In genomic region chr3:32668256-32668959, GRCm38 (mm10) we compare ENCODE assay signal across 11 mouse cellular contexts. TPM values are rescaled to one million over a fixed set of nuclear protein-coding genes. Genes with fewer than 3 reads are reported as not detected.
DNase-seq lines count a peak whose midpoint lies in the region; ATAC-seq and TF ChIP-seq lines count a peak whose summit lies in the region.
"Had no signal": no experiment of that assay in that cellular context is flagged by ENCODE, and none has a peak within 500 bp of the region (broad histone marks: within the 10 kb centered on the region; RNA-seq: fewer than 3 reads in every experiment).

No protein-coding gene starts in this region.

- no peak for ATAC-seq in forebrain, embryonic 15.5 days (replicated peaks)
- no peak for ATAC-seq in forebrain, embryonic 12.5 days (ENCODE audit: low FRiP score)
- no peak for ATAC-seq in kidney, embryonic 16.5 days (ENCODE audit: low FRiP score, low TSS enrichment)
- ATAC-seq: Patski had no signal

- H3K9me3 ChIP-seq in forebrain, embryonic 15.5 days: no peaks in the 10 kb centered on the region
- no peaks in the 10 kb centered on the region for H3K9me3 ChIP-seq in forebrain, embryonic 12.5 days
- no peaks in the 10 kb centered on the region for H3K9me3 ChIP-seq in kidney, embryonic 16.5 days (ENCODE audit: low read length)
- H3K9me3 ChIP-seq: embryonic facial prominence, embryonic 12.5 days had no signal

- H3K4me2 ChIP-seq in forebrain, embryonic 15.5 days (replicated peaks): no peak overlapping the region
- H3K4me2 ChIP-seq in forebrain, embryonic 12.5 days: no peak overlapping the region
- H3K4me2 ChIP-seq in kidney, embryonic 16.5 days (replicated peaks; ENCODE audit: low read depth, low read length): no peak overlapping the region
- H3K4me2 ChIP-seq: embryonic facial prominence, embryonic 12.5 days had no signal

- no peak overlapping the region for H3K9ac ChIP-seq in forebrain, embryonic 15.5 days (replicated peaks)
- no peak overlapping the region for H3K9ac ChIP-seq in forebrain, embryonic 12.5 days
- H3K9ac ChIP-seq in kidney, embryonic 16.5 days (replicated peaks; ENCODE audit: low read length): no peak overlapping the region
- H3K9ac ChIP-seq: embryonic facial prominence, embryonic 12.5 days had no signal

- 0 out of 2 replicates have a peak, but pooled peaks cover 3% of the 10 kb centered on the region for H3K4me1 ChIP-seq in forebrain, embryonic 15.5 days
- no peaks in the 10 kb centered on the region for H3K4me1 ChIP-seq in forebrain, embryonic 12.5 days
- peaks cover 5% of the 10 kb centered on the region; the same call in 1 of the 2 replicates for H3K4me1 ChIP-seq in kidney, embryonic 16.5 days (ENCODE audit: insufficient read depth, low read length)
- no peaks in the 10 kb centered on the region for H3K4me1 ChIP-seq in spleen, adult 2 months (ENCODE audit: control insufficient read depth, insufficient read depth, insufficient read length)
- H3K4me1 ChIP-seq: embryonic facial prominence, embryonic 12.5 days had no signal

- DNase-seq in kidney, adult 18-20 months: no peak
- no peak for DNase-seq in spleen, adult 2 months (ENCODE audit: low read depth in 1 of 2, low spot score in 2 of 2)
- no peak for DNase-seq in spleen, postnatal 4 days (ENCODE audit: low spot score in 2 of 2)
- no peak for DNase-seq in spleen, postnatal 14 days (ENCODE audit: low spot score in 2 of 2)
- DNase-seq in embryo, embryonic 11 days: no peak
- DNase-seq: lung, adult 2 months had no signal

- no peak for TF ChIP-seq CTCF in spleen, adult 2 months (IDR thresholded peaks at IDR 0.05; ENCODE audit: extremely low read depth, insufficient read depth, insufficient read length, insufficient replicate concordance)

- no peaks in the 10 kb centered on the region for H3K36me3 ChIP-seq in forebrain, embryonic 15.5 days
- no peaks in the 10 kb centered on the region for H3K36me3 ChIP-seq in forebrain, embryonic 12.5 days (replicated peaks)
- no peaks in the 10 kb centered on the region for H3K36me3 ChIP-seq in kidney, embryonic 16.5 days (ENCODE audit: insufficient read depth, low read length)
- H3K36me3 ChIP-seq in spleen, adult 2 months (ENCODE audit: control insufficient read depth, insufficient read depth, low read length): no peaks in the 10 kb centered on the region
- H3K36me3 ChIP-seq: embryonic facial prominence, embryonic 12.5 days had no signal

- H3K4me3 ChIP-seq in forebrain, embryonic 15.5 days: no peak overlapping the region
- H3K4me3 ChIP-seq in forebrain, embryonic 12.5 days (replicated peaks): no peak overlapping the region
- H3K4me3 ChIP-seq in kidney, embryonic 16.5 days (ENCODE audit: low read length): no peak overlapping the region
- no peak overlapping the region for H3K4me3 ChIP-seq in spleen, adult 2 months (ENCODE audit: extremely low read depth, insufficient read depth, insufficient read length)
- H3K4me3 ChIP-seq: embryonic facial prominence, embryonic 12.5 days had no signal

- H3K27ac ChIP-seq in forebrain, embryonic 15.5 days (replicated peaks): 0 out of 2 replicates have a peak overlapping the region, but pooled peaks have one; percentile 31
- H3K27ac ChIP-seq in forebrain, embryonic 12.5 days: no peak overlapping the region
- H3K27ac ChIP-seq in kidney, embryonic 16.5 days (ENCODE audit: low read length): peak overlapping the region; percentile 20; the same call in 1 of the 2 replicates
- H3K27ac ChIP-seq in spleen, adult 2 months (ENCODE audit: insufficient read depth, low read length): 0 out of 2 replicates have a peak overlapping the region, but pooled peaks have one; percentile 28
- H3K27ac ChIP-seq: embryonic facial prominence, embryonic 12.5 days had no signal

- 78% methylated on average over 9 of the region's 9 CpGs for WGBS in forebrain, embryonic 15.5 days
- WGBS in forebrain, embryonic 12.5 days: 89% methylated on average over 9 of the region's 9 CpGs
- WGBS in kidney, embryonic 16.5 days: 61% methylated on average over 9 of the region's 9 CpGs
- 62% methylated on average over 9 of the region's 9 CpGs for WGBS in spleen, adult 2 months

- TF ChIP-seq POLR2A in spleen, adult 2 months (IDR thresholded peaks at IDR 0.05; ENCODE audit: low read depth, low read length): no peak

- no peaks in the 10 kb centered on the region for H3K27me3 ChIP-seq in forebrain, embryonic 15.5 days
- H3K27me3 ChIP-seq in forebrain, embryonic 12.5 days: no peaks in the 10 kb centered on the region
- H3K27me3 ChIP-seq in kidney, embryonic 16.5 days (ENCODE audit: insufficient read depth, low read length): no peaks in the 10 kb centered on the region
- H3K27me3 ChIP-seq in spleen, adult 2 months (ENCODE audit: control insufficient read depth, insufficient read depth, low read length): no peaks in the 10 kb centered on the region
- H3K27me3 ChIP-seq: embryonic facial prominence, embryonic 12.5 days had no signal

RNA-seq across cellular contexts. Expression of gene Actl6a, which starts 37.7 kb away (rescaled TPM):
- polyA plus RNA-seq in forebrain, embryonic 15.5 days (2015; fragmentation: Nextera tagmentation; extraction: Ambion mirVana): 126 and 139 TPM in 2 replicates
- 230 and 232 TPM in 2 replicates for polyA plus RNA-seq in forebrain, embryonic 12.5 days (2016; fragmentation: Nextera tagmentation; extraction: Ambion mirVana)
- 188 and 196 TPM in 2 replicates for polyA plus RNA-seq in kidney, embryonic 16.5 days (2015; fragmentation: Nextera tagmentation; extraction: Ambion mirVana)
- 12.9 and 14.8 TPM in 2 replicates for polyA plus RNA-seq in spleen, adult 2 months (2012; rRNA removed)

RNA-seq across cellular contexts. Expression of gene Gnb4, which starts 52.0 kb away (rescaled TPM):
- 70.9 and 71.8 TPM in 2 replicates for polyA plus RNA-seq in forebrain, embryonic 15.5 days (2015; fragmentation: Nextera tagmentation; extraction: Ambion mirVana)
- polyA plus RNA-seq in forebrain, embryonic 12.5 days (2016; fragmentation: Nextera tagmentation; extraction: Ambion mirVana): 34.9 and 40.5 TPM in 2 replicates
- 54.5 and 60.7 TPM in 2 replicates for polyA plus RNA-seq in kidney, embryonic 16.5 days (2015; fragmentation: Nextera tagmentation; extraction: Ambion mirVana)
- 11.2 and 13.9 TPM in 2 replicates for polyA plus RNA-seq in spleen, adult 2 months (2012; rRNA removed)
